Mouse (Mus musculus) MEL (cell line): Measurements from ENCODE around the gene Ccdc50. TPM values are rescaled to one million over a fixed set of nuclear protein-coding genes. Genes with fewer than 3 reads are reported as not detected.

Experiments used
- DNase-seq: peaks from one replicate; pipeline ENCODE4 v3.0.0; 2011; ENCODE audit warnings: low read depth, low spot score
- H3K27ac ChIP-seq: 2 replicates; pipeline ENCODE4 v1.5.1; 2012; ENCODE audit warnings: low read depth, mild to moderate bottlenecking, control low read depth, low read length, moderate library complexity; ENCODE audit not compliant: control insufficient read depth
- H3K27me3 ChIP-seq, 2 experiments: fragments of 150-350 bp in 1 of 2; sonication (generic) in 1 of 2; 2 replicates each; pipeline ENCODE4 v1.6.1; 2012; ENCODE audit warnings: low read length in 2 of 2, mild to moderate bottlenecking in 2 of 2, improper control_type of control experiment in 1 of 2, moderate library complexity in 1 of 2; ENCODE audit not compliant: insufficient read depth in 2 of 2, control insufficient read depth in 1 of 2
- H3K36me3 ChIP-seq, 2 experiments: 2 replicates each; pipeline ENCODE4 v1.6.1; 2012 to 2014; ENCODE audit warnings: low read length in 2 of 2, improper control_type of control experiment in 1 of 2, inconsistent platforms in 1 of 2, mild to moderate bottlenecking in 1 of 2; ENCODE audit not compliant: insufficient read depth in 2 of 2, control insufficient read depth in 1 of 2
- H3K4me1 ChIP-seq, 2 experiments: fragments of 150-350 bp in 1 of 2; sonication (generic) in 1 of 2; 2 replicates each; pipeline ENCODE4 v1.6.1; 2012; ENCODE audit warnings: low read length in 2 of 2, improper control_type of control experiment in 1 of 2, mild to moderate bottlenecking in 1 of 2; ENCODE audit not compliant: insufficient read depth in 2 of 2, control insufficient read depth in 1 of 2
- H3K4me3 ChIP-seq, 2 experiments: fragments of 150-350 bp in 1 of 2; sonication (generic) in 1 of 2; 2 replicates each; pipeline ENCODE4 v1.5.1; 2012; ENCODE audit warnings: low read depth in 2 of 2, low read length in 2 of 2, mild to moderate bottlenecking in 2 of 2, moderate library complexity in 2 of 2, control low read depth in 1 of 2, improper control_type of control experiment in 1 of 2; ENCODE audit not compliant: control insufficient read depth in 1 of 2, insufficient read depth in 1 of 2
- H3K79me2 ChIP-seq: 2 replicates; pipeline ENCODE4 v1.6.1; 2012; ENCODE audit warnings: mild to moderate bottlenecking, low read length, moderate library complexity; ENCODE audit not compliant: control insufficient read depth, poor library complexity, insufficient read depth
- H3K9ac ChIP-seq: 2 replicates; pipeline ENCODE4 v1.6.1; 2012; ENCODE audit warnings: low read depth, mild to moderate bottlenecking, control low read depth, low read length, moderate library complexity; ENCODE audit not compliant: control insufficient read depth, poor library complexity, severe bottlenecking
- H3K9me3 ChIP-seq: fragments of 150-350 bp; sonication (generic); replicated peaks from 2 replicates; pipeline ENCODE4 v1.6.1; 2012; ENCODE audit warnings: mild to moderate bottlenecking, low read length, improper control_type of control experiment, moderate library complexity; ENCODE audit not compliant: insufficient read depth
- BHLHE40 ChIP-seq: IDR thresholded peaks from 2 replicates; pipeline ENCODE4 v1.6.1; 2012; ENCODE audit warnings: low read depth, mild to moderate bottlenecking, inconsistent platforms, low read length, improper control_type of control experiment, borderline replicate concordance
- ELF1 ChIP-seq: IDR thresholded peaks from 2 replicates; pipeline ENCODE4 v1.6.1; 2014; ENCODE audit warnings: low read depth, mild to moderate bottlenecking, inconsistent platforms, low read length, improper control_type of control experiment, moderate library complexity
- EP300 ChIP-seq, 2 experiments: IDR thresholded peaks; 2 replicates each; pipeline ENCODE4 v1.6.1; 2011; ENCODE audit warnings: improper control_type of control experiment in 2 of 2, low read length in 2 of 2, low read depth in 1 of 2, mild to moderate bottlenecking in 1 of 2
- ETS1 ChIP-seq: IDR thresholded peaks from 2 replicates; pipeline ENCODE4 v1.6.1; 2012; ENCODE audit warnings: low read depth, mild to moderate bottlenecking, inconsistent platforms, low read length, improper control_type of control experiment, moderate library complexity
- GATA1 ChIP-seq: IDR thresholded peaks from 2 replicates; pipeline ENCODE4 v1.6.1; 2011; ENCODE audit warnings: low read depth, low read length, improper control_type of control experiment
- JUND ChIP-seq: IDR thresholded peaks from 2 replicates; pipeline ENCODE4 v1.6.1; 2011; ENCODE audit warnings: low read depth, mild to moderate bottlenecking, improper control_type of control experiment, low read length
- KAT2A ChIP-seq: conservative IDR thresholded peaks from 2 replicates; pipeline ENCODE4 v1.6.1; 2012; ENCODE audit warnings: low read depth, low read length, improper control_type of control experiment, inconsistent platforms
- MAX ChIP-seq: IDR thresholded peaks from 2 replicates; pipeline ENCODE4 v1.6.1; 2011; ENCODE audit warnings: low read length, improper control_type of control experiment
- MAZ ChIP-seq: IDR thresholded peaks from 2 replicates; pipeline ENCODE4 v1.6.1; 2012; ENCODE audit warnings: low read depth, mild to moderate bottlenecking, inconsistent platforms, low read length, improper control_type of control experiment
- MEF2A ChIP-seq: IDR thresholded peaks from 2 replicates; pipeline ENCODE4 v1.6.1; 2014; ENCODE audit warnings: low read depth, mild to moderate bottlenecking, inconsistent platforms, low read length, improper control_type of control experiment; ENCODE audit not compliant: poor library complexity, insufficient replicate concordance, severe bottlenecking; ENCODE audit errors: extremely low read depth
- RCOR1 ChIP-seq: IDR thresholded peaks from 2 replicates; pipeline ENCODE4 v1.6.1; 2012; ENCODE audit warnings: low read depth, mild to moderate bottlenecking, inconsistent platforms, low read length, improper control_type of control experiment
- SIN3A ChIP-seq: IDR thresholded peaks from 2 replicates; pipeline ENCODE4 v1.6.1; 2012; ENCODE audit warnings: low read length, improper control_type of control experiment, inconsistent platforms
- SMC3 ChIP-seq: IDR thresholded peaks from 2 replicates; pipeline ENCODE4 v1.6.1; 2011; ENCODE audit warnings: low read depth, low read length, improper control_type of control experiment
- TAL1 ChIP-seq: IDR thresholded peaks from 2 replicates; pipeline ENCODE4 v1.6.1; 2012; ENCODE audit warnings: mild to moderate bottlenecking, inconsistent platforms, low read length, moderate library complexity, mixed read lengths
- TCF12 ChIP-seq: IDR thresholded peaks from 2 replicates; pipeline ENCODE4 v1.6.1; 2014; ENCODE audit warnings: low read depth, mild to moderate bottlenecking, inconsistent platforms, low read length, improper control_type of control experiment, moderate library complexity
- USF1 ChIP-seq: IDR thresholded peaks from 2 replicates; pipeline ENCODE4 v1.6.1; 2014; ENCODE audit warnings: low read depth, mild to moderate bottlenecking, inconsistent platforms, low read length, improper control_type of control experiment, moderate library complexity
- ZC3H11A ChIP-seq: IDR thresholded peaks from 2 replicates; pipeline ENCODE4 v1.6.1; 2012; ENCODE audit warnings: low read depth, mild to moderate bottlenecking, inconsistent platforms, low read length, improper control_type of control experiment
- ZKSCAN1 ChIP-seq: IDR thresholded peaks from 2 replicates; pipeline ENCODE4 v1.6.1; 2012; ENCODE audit warnings: low read depth, mild to moderate bottlenecking, inconsistent platforms, low read length, improper control_type of control experiment, moderate library complexity
- ZMIZ1 ChIP-seq: IDR thresholded peaks from 2 replicates; pipeline ENCODE4 v1.6.1; 2012; ENCODE audit warnings: low read depth, mild to moderate bottlenecking, inconsistent platforms, low read length, improper control_type of control experiment, moderate library complexity
- polyA plus RNA-seq, 2 experiments: library from polyadenylated mRNA; stranded (reverse) in 1 of 2; unstranded in 1 of 2; fragments of >175 nt in 1 of 2; fragments of >200 nt in 1 of 2; gene quantifications; 2 replicates each; pipeline versions ENCODE4 v1.2.1 to v1.2.4; 2012; ENCODE audit warnings: low replicate concordance in 2 of 2, low read depth in 1 of 2; ENCODE audit not compliant: insufficient read length in 2 of 2, insufficient read depth in 1 of 2, missing spikeins in 1 of 2
- total RNA-seq: library from RNA; depleted of rRNA; stranded (reverse); fragments of 300-350 nt; gene quantifications from 2 replicates; pipeline ENCODE4 v1.2.3, GENCODE M21; 2012

The Ccdc50 gene
- total and polyA plus RNA-seq, 3 experiments = 15.1 to 30.6 (median 20.4) TPM

- H3K9me3 ChIP-seq = no peaks in the 10 kb centered on the region
- peaks cover 3 to 7% of the 10 kb centered on the region in 2 experiments; a peak in 2 of 4 replicates for H3K4me1 ChIP-seq
- H3K36me3 ChIP-seq = peaks cover 0 to 24% of the 10 kb centered on the region in 2 experiments; a peak in 2 of 4 replicates
- no peak for DNase-seq
- H3K4me3 ChIP-seq = no peak overlapping the region
- TF ChIP-seq SIN3A (no peak), ZKSCAN1 (no peak), JUND (no peak), KAT2A (no peak), SMC3 (no peak), RCOR1 (no peak)
- TF ChIP-seq, all 39 proteins: peak for 0
- Histone ChIP-seq H3K9ac (no peak overlapping the region), H3K27ac (no peak overlapping the region), H3K27me3 (no peaks in the 10 kb centered on the region), H3K79me2 (peaks cover 7% of the 10 kb centered on the region; the same call in 1 of the 2 replicates)
Measured at GRCm38 (mm10) chr16:27404107-27404506, 15.4 kb downstream of the Ccdc50 start.

- peaks cover 2 to 26% of the 10 kb centered on the region in 2 experiments; a peak in 3 of 4 replicates for H3K36me3 ChIP-seq
- no peaks in the 10 kb centered on the region for H3K9me3 ChIP-seq
- H3K4me1 ChIP-seq = peaks cover 7 to 12% of the 10 kb centered on the region in 2 experiments
- peak; percentile 50 for TF ChIP-seq GATA1
- 0 out of 2 replicates have a peak, but pooled peaks have one; percentile 27 for TF ChIP-seq SIN3A
- TF ChIP-seq ETS1 = peak; percentile 38; the same call in 1 of the 2 replicates
- no peak for TF ChIP-seq ZC3H11A
- peak; percentile 25; the same call in 1 of the 2 replicates for TF ChIP-seq TAL1
- TF ChIP-seq ELF1 = no peak
- no peak for TF ChIP-seq MAX
- no peak for TF ChIP-seq ZMIZ1
- TF ChIP-seq EP300 (IDR thresholded peaks at IDR 0.05; ENCODE audit: low read depth in 1 of 2, low read length in 2 of 2) = peak in 1 of 2 experiments; percentile 64; a peak in 2 of 4 replicates
- TF ChIP-seq MAZ = no peak
- TF ChIP-seq MEF2A = no peak
- TF ChIP-seq USF1 = no peak
- TF ChIP-seq BHLHE40 = 0 out of 2 replicates have a peak, but pooled peaks have one; percentile 19
- no peak for TF ChIP-seq RCOR1
- peak; percentile 44 for TF ChIP-seq TCF12
- DNase-seq = peak; percentile 51
- peak overlapping the region; percentile 56 for H3K27ac ChIP-seq
- H3K4me3 ChIP-seq = no peak overlapping the region
- no peaks in the 10 kb centered on the region for H3K79me2 ChIP-seq
- no peak overlapping the region for H3K9ac ChIP-seq
- H3K27me3 ChIP-seq = no peaks in the 10 kb centered on the region
Measured at GRCm38 (mm10) chr16:27416937-27417584, 28.4 kb downstream of the Ccdc50 start.
